Mouse (Mus musculus) bone marrow, adult 2 months (tissue): Measurements from ENCODE around the gene Mettl16. TPM values are rescaled to one million over a fixed set of nuclear protein-coding genes. Genes with fewer than 3 reads are reported as not detected.

Source experiments
- H3K27ac ChIP-seq: fragments of 200-500 bp; 2 replicates; pipeline ENCODE4 v1.5.1; 2012; ENCODE audit warnings: low read depth, mild to moderate bottlenecking, control low read depth, inconsistent platforms, low read length; ENCODE audit not compliant: control insufficient read depth, poor library complexity, insufficient read depth
- H3K4me1 ChIP-seq: fragments of 200-500 bp; 2 replicates; pipeline ENCODE4 v1.6.1; 2011; ENCODE audit warnings: low read length; ENCODE audit not compliant: control insufficient read depth, insufficient read depth
- H3K4me3 ChIP-seq: fragments of 200-500 bp; replicated peaks from 2 replicates; pipeline ENCODE3; 2011; ENCODE audit warnings: mild to moderate bottlenecking, low read depth, low read length, control low read depth; ENCODE audit not compliant: control insufficient read depth
- CTCF ChIP-seq: fragments of 200-500 bp; IDR thresholded peaks from 2 replicates; pipeline ENCODE4 v1.5.1; 2011; ENCODE audit warnings: low read length, control low read depth; ENCODE audit not compliant: control insufficient read depth, insufficient read depth
- POLR2A ChIP-seq: fragments of 200-500 bp; IDR thresholded peaks from 2 replicates; pipeline ENCODE4 v1.6.1; 2011; ENCODE audit warnings: low read depth, mild to moderate bottlenecking, control low read depth, low read length, borderline replicate concordance; ENCODE audit not compliant: control insufficient read depth
- WGBS: fragments of 180-500 bp; shearing (Covaris S2); methylation state at CpG from one replicate; pipeline ENCODE4 v1.1.7; 2018; 5-methylcytosine and 5-hydroxymethylcytosine counted together
- polyA plus RNA-seq: library from polyadenylated mRNA; stranded (reverse); fragments of >200 nt; gene quantifications from 2 replicates; pipeline ENCODE4 v1.2.4, GENCODE M21; 2011; ENCODE audit warnings: low replicate concordance; ENCODE audit not compliant: missing spikeins, insufficient read depth, insufficient read length

Mettl16 gene
- polyA plus RNA-seq, 1 experiment: 8.4 TPM

DNA sequence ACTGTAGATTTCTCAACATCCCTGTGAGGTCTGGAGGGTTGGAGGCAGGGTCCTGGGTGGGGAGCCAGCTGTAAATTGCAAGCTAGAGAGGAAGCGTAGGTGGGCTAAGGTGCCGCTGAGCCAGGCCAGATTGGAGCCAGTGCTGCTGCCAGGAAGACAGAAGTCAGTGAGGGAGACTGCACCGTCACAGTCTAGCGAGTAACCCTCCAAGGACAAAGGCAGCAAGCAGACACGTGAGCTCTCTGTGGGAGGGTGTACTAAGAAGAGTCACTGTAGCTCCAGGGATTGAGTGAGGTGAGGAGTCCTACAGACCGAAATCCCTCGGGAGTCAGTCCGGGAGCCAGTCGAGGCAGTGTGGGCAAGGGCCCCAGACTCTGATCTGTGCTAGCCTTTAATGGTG is 70.7 kb downstream of the Mettl16 start:
- Histone ChIP-seq H3K4me3 (no peak overlapping the region), H3K4me1 (peaks cover 3% of the 10 kb centered on the region), H3K27ac (no peak overlapping the region)
- 88% methylated on average over 9 of the region's 9 CpGs for WGBS
- TF ChIP-seq POLR2A (no peak), CTCF (no peak)

GRCm38 (mm10) chr11:74842045-74842444 is 71.4 kb downstream of the Mettl16 start:
- Histone ChIP-seq H3K4me3 (no peak overlapping the region), H3K4me1 (peaks cover 3% of the 10 kb centered on the region), H3K27ac (no peak overlapping the region)
- no peak for TF ChIP-seq CTCF
- TF ChIP-seq POLR2A: no peak
- 83% methylated on average over 13 of the region's 13 CpGs for WGBS

DNA sequence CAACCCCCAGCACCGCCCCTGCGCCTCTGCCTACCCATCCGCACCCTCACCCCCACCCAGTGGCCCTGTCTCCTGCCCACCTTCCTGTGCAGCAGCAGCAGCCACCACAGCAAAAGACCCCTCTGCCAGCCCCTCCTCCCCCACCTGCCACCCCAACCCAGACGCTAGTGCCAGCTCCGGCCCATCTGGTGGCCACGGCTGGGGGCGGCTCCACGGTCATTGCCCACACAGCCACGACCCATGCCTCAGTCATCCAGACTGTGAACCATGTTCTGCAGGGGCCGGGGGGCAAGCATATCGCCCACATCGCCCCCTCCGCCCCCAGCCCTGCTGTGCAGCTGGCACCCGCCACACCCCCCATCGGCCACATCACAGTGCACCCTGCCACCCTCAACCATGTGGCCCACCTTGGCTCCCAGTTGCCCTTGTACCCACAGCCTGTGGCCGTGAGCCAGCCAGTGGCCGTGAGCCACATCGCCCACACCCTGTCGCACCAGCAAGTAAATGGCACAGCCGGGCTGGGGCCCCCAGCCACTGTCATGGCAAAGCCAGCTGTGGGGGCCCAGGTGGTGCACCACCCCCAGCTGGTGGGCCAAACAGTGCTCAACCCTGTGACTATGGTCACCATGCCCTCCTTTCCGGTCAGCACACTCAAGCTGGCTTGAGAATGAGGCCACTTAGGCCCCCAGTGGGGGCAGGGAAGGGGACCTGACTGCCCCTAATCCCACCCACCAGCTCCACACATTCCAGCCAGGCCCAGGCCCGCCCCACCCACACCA is 72.2 kb downstream of the Mettl16 start:
- Histone ChIP-seq H3K27ac (no peak overlapping the region), H3K4me1 (peaks cover 3% of the 10 kb centered on the region), H3K4me3 (no peak overlapping the region)
- WGBS: 89% methylated on average over 22 of the region's 22 CpGs
- TF ChIP-seq CTCF (no peak), POLR2A (no peak)

DNA sequence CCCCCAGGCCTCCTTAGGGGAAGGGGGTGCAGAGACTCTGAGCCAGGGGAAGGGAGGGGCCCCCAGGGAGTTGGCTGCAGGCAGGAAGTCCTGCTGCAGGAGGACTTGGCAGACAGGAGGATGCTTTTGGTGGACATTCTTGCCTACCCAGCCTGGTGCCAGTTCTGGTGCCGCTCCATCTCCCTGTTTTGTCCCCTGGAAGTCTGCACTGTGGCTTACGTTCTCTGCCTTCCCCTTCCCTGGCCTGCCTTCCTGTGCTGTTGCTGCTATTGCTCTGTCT is 72.7 kb downstream of the Mettl16 start:
- H3K27ac ChIP-seq: no peak overlapping the region
- 79% methylated on average over 2 of the region's 2 CpGs for WGBS
- H3K4me1 ChIP-seq: peaks cover 3% of the 10 kb centered on the region
- H3K4me3 ChIP-seq: no peak overlapping the region
- no peak for TF ChIP-seq CTCF

- no peak overlapping the region for H3K27ac ChIP-seq
- no peak overlapping the region for H3K4me3 ChIP-seq
- peaks cover 3% of the 10 kb centered on the region for H3K4me1 ChIP-seq
- TF ChIP-seq POLR2A: no peak
- TF ChIP-seq CTCF: no peak
- 77% methylated on average over 5 of the region's 5 CpGs for WGBS
These were observed 73.1 kb downstream of the Mettl16 start for GRCm38 (mm10) chr11:74843761-74844160.

DNA sequence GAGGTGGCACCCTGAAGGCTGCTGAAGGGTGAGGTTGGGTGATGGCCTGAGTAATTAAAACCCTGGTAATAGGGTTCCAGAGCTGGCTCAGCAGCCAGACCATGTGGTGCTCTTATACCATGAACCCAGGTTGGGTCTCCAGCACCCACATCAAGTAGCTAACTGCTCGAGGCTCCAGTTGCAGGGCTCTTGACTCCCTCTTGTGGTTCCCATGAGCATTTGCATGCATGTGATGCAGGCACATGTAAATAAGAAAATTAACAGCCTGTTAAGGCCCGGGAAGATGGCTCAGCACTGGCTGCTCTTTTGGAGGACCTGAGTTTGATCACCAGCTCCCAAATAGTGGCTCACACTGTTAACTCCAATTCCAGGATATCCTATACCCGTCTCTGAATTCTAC is 75.2 kb downstream of the Mettl16 start:
- no peak overlapping the region for H3K27ac ChIP-seq
- no peak overlapping the region for H3K4me3 ChIP-seq
- TF ChIP-seq POLR2A: no peak
- peak; percentile 23; the same call in 1 of the 2 replicates for TF ChIP-seq CTCF
- 65% methylated on average over 3 of the region's 3 CpGs for WGBS
- H3K4me1 ChIP-seq: no peaks in the 10 kb centered on the region; the same call in 1 of the 2 replicates

DNA sequence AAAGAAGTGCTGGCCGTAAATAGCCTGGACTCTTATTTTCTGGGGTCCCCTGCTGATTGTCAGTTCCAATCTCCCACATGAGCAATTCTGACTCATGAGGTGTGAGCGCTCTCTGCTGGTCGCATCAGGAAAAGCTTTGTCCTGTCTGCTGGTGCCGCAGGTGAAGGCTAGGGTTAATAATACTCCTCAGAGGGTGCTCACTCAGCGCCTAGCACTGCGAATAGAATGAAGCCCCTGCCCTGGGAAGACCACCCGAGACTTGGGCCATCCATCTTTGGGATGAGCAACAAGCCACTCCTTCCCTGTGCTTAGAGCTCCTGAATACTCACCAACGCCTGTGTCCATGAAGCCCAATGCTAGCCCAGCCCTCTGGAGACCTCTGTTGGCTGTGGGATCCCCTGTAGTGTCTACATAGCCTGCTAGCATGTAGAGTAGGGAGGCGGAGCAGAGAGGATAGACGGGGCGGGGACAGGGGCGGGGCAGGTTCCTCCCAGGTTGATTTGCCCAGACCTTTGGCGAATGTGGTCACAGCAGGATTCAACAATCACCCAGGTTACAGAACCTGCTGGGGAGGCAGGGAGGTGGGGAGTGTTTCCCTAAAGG is 77.4 kb downstream of the Mettl16 start:
- no peaks in the 10 kb centered on the region; the same call in 1 of the 2 replicates for H3K4me1 ChIP-seq
- 7% methylated on average over 13 of the region's 13 CpGs for WGBS
- no peak overlapping the region for H3K4me3 ChIP-seq
- no peak overlapping the region for H3K27ac ChIP-seq
- TF ChIP-seq CTCF (peak; percentile 89), POLR2A (no peak)

- H3K4me1 ChIP-seq: no peaks in the 10 kb centered on the region
- 82% methylated on average over 14 of the region's 14 CpGs for WGBS
- H3K4me3 ChIP-seq: no peak overlapping the region
- no peak for TF ChIP-seq POLR2A
- no peak for TF ChIP-seq CTCF
- no peak overlapping the region for H3K27ac ChIP-seq
These were observed 80.5 kb downstream of the Mettl16 start for GRCm38 (mm10) chr11:74850998-74851661.

DNA sequence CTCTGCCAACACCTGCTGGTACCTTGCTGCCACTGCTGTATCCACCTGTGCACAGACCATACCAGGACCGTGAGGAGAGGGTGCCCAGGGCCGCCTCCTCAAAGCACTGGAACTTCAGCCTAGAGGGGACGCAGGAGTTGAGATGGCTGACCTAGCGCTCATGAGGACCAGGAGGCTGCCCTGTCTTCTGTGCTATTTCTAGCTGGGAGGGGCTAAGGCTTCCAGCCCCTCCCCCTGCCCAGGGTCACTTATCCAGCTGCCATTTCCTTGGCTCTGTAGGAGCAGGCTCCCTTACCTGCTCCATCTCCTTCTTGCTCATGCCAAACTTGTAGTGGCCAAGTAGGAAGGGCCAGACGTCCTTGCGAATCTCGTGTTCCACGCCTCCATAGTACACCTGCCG is 87.1 kb downstream of the Mettl16 start:
- Histone ChIP-seq H3K27ac (no peak overlapping the region), H3K4me3 (no peak overlapping the region), H3K4me1 (no peaks in the 10 kb centered on the region)
- no peak for TF ChIP-seq CTCF
- TF ChIP-seq POLR2A: no peak
- WGBS: 91% methylated on average over 9 of the region's 9 CpGs
